Mouse (Mus musculus): Measurements from ENCODE around the gene Gabpa.

The Gabpa gene

DNA sequence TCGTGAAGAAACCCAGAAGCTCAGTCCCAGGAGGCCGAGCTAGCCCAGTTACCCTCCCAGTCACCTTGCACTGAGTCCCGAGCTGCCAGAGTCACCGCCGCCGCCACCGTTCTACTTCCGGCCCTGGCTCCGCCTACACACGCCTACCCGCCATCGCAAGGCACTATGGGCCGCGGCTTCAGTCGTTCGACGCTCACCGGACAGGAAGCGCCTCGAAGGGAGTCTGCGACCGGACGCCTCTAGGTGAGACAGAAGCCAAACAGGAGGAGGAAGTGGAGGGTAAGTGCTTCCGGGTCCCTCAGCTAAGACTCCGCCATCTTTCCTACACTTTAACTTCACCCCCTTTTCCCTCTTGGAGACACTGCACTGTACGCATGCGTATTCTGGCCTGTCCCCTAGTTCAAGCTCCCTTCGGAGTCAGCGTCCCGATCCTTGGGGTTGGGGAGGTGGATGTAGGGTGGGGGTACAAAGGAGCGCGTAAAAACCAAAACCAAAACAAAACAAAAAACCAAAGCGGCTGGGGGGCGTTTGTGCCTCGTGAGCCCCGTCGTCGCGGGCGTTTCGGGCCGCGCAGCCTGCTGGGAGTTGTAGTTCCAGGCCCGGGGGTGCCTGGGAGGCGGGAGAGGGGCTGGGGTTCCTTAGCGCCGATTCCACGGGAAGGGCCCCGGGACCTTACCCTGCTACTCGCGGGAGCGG, at the start of gene Gabpa:
TSS of gene Gabpa (plus strand) at position 181 of the 696 bp plus-strand sequence.
- peak; percentile 93 to 94 for DNase-seq (ENCODE audit: low spot score in 2 of 2)

DNA sequence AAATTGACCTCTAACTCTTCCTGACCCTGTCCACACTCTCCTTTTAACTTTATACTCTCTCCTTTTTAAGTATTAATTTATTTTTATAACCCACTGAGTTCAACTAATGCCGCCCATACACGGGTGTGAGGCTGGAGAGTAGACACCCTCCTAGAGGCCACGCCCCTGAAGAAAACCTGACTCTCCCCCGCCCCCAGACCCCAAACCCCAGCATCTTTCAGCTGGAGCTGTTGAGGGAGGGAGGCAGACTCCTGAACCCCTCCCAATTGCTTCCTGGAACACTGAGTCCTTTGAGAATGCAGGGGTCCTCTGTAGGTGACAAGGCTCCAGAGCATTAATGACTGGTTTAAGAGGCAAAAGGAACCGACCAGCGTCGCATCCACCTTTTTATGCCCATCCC, 49.8 kb upstream of the Gabpa start:
- no peak for DNase-seq (ENCODE audit: low spot score in 2 of 2)

DNA sequence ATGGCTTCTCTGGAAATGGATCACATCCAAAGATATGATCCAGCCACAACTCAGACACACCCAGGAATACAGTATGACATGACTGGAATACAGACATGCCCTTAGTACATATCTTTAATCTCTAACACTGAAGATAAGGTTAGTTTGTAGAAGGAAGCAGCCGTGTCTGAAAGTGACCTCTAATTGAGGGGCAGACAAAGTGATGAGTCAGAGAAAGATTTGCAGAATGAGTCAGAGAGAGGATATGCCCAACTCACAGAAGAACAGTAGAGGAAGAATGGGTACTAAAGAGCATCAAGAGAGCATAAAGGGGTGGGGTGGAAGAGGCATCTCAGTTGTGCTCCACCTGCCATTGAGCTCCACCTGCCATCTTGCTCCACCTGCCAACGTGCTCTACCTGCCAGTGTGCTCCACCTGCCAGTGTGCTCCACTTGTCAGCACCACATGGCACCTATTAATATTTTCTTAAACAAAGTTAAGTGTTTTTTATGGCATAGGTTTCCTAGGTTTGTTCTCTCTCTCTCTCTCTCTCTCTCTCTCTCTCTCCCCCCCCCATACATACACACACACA, 44.0 kb upstream of the Gabpa start:
- DNase-seq (ENCODE audit: low spot score in 2 of 2), result no peak

DNA sequence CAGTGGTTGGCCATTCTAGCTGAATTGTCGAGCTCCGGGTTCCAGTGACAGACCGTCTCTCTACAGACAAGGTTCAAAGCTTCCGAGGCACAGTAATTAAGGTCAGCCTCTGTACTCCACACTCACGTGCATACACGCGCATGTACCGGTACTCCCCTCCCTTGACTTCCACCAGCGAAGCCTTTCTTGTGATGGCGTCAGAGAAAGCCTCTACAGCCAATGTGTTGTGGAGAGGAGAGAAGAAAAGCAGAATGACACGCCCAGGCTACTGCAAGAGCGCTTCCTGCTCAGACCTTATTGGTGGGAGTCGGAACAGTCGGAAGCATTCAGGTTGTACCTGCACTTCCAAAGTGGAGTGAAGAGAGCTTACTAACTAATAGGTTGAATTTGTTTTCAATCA, 41.3 kb upstream of the Gabpa start:
- DNase-seq (ENCODE audit: low spot score in 2 of 2), result no peak

DNA sequence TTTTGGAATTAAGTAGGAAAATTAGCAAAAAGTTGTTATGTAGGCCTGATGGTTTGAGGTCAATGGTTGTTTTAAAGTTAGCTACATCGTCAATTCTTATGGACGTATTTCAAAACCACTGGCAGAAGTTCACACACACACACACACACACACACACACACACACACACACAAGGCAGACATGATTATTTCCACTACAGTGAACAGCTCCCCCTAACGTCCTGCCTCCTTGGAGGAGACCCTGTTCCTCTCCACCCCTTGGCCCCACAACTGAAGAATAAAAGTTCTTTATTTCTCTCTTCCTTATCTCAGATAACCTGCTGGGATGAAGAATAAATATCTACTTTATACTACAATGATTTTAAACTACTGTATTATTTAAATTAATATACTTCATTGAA, 39.4 kb upstream of the Gabpa start:
- DNase-seq (ENCODE audit: low spot score in 2 of 2), result no peak

DNA sequence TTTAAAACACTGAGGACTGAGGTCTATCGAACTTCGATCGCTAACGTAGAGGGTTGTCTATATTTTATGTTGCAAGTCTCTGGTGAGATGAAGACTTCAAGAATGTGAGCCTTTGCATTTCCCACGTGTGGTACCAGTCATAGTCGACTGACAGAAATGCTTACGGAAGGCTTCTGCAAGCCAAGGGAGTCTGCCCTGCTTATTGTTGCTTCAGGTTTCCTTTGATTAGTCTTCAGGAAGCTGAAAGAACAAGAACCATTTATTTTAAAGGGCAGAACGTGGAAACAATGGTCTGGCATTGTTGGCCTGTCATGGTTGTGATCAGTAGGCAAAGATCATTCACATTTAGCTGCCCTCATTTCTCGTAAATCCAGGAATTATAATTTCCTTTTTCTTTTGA, 38.0 kb upstream of the Gabpa start:
- DNase-seq (ENCODE audit: low spot score in 2 of 2), result no peak

DNA sequence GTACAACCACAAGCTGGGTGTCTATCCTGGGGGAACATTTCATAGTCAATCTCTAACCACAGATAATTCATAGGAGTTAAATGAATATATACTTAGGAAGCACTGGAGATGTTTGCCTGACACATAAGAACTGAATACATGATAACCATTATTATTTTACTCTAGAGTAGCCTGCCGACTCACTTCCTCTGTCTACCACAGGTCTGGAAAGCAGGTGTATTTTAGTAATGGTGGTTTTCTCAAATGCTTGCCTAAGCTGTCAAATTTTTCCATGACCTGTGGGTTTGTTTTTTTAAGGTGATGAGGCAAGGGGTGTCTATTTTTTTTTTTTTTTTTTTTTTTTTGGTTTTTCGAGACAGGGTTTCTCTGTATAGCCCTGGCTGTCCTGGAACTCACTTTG, 34.7 kb upstream of the Gabpa start:
- DNase-seq (ENCODE audit: low spot score in 2 of 2), result no peak

DNA sequence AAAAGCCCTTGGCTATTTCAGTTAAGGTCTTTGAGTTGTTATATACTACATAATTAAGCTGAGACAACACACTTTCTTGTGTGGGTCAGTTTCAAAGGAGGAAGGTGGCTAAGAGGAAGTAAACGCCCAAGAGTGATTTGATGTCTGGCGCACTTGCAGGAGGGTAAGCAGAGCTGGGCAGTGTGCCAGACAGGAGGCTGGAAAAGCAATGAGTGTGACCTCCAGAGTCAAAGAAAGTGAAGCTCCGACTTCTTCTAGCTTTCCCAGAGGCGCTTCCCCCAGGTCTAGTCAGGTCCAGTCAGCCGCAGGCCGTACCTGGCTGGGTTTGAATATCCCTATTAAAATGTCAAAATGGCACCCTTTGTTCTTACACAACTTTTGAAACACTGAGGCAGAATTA, 32.5 kb upstream of the Gabpa start:
- DNase-seq (ENCODE audit: low spot score in 2 of 2), result no peak

DNA sequence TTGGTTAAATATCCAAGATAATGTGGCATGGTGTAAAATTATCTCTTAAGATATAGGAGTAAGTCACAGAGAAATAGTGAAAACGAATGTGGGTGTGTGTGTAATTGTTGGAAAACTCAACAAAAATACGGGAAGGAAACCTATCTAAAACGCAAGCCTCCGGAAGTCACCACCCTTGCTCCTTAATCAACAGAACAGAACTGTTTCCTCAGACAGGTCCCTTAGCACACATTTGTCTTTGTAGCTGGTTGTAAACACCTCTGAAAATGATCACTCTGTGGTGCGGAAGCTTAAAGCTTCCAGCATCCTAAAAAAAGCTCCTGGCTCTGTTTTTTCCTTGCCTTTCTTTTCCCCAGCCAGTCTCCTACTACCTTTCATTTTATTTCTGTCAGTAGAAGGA, 29.9 kb upstream of the Gabpa start:
- DNase-seq (ENCODE audit: low spot score in 2 of 2), result no peak

DNA sequence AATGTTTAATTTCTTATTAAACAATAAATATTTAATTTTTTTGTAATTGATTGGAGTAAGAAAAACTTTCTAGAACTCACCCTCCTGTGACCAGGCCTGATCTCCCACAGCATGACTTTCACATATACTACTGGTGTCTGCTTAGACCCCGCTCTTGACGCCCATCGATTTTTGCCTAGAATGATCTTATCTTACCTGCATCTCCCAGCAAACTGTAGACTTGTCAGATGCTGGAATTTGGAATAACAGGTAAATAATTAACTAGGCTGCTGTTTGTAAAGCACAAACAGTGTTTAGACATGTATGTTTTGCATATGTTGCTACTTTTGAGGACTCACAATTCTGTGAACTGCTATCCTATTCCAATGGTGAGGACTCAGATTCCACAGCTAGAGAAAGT, 28.6 kb upstream of the Gabpa start:
- no peak for DNase-seq (ENCODE audit: low spot score in 2 of 2)

DNA sequence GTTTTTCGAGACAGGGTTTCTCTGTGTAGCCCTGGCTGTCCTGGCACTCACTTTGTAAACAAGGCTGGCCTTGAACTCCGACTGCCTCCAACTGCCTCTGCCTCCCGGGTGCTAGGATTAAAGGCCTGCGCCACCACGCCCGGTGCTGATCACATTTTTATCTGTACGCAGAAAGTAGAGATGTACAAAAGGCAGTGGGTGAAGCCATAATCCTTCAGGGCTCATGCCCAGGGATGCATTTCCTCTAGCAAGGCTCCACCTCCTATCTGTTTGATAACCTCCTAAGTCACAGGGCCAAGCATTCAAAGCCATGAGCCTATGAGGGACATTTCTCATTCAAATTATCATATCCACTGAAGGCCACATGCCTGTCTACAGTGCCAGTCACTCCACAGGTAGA, 26.9 kb upstream of the Gabpa start:
- no peak for DNase-seq (ENCODE audit: low spot score in 2 of 2)

DNA sequence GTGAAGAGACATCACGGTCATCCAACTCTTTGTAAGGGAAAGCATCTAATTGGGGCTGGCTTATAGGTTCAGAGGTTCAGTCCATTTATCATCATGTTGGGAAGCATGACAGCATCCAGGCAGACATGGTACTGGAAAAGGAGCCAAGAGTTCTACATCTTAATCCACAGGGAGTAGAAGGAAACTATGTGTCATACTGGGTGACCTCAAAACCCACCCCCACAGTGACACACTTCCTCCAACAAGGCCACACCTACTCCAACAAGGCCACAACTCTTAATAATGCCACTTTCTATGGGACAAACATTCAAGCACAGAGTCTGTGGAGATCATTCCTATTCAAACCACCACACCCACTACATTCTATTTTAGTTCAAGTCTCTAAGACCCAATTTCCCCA, 24.5 kb upstream of the Gabpa start:
- DNase-seq (ENCODE audit: low spot score in 2 of 2), result no peak

DNA sequence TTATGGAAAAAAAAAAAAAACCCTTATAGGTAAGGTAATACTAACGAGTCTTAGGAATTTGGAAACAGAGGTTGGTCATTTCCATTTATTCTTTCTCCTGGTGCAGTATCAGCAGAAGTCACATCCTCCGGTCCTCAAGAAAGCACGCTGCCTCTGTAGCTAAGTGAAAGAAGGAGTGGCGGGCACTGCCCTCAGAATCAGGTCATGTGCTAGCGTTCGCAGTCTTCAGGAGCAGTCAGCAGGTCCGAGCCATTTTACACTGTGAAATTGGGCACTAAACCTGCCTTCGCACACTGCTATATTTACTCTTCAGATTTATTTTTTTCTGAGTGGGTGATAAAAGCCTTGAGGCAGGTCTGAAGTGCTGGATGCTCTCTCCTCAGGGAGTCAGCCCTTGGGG, 20.9 kb upstream of the Gabpa start:
- no peak for DNase-seq (ENCODE audit: low spot score in 2 of 2)

DNA sequence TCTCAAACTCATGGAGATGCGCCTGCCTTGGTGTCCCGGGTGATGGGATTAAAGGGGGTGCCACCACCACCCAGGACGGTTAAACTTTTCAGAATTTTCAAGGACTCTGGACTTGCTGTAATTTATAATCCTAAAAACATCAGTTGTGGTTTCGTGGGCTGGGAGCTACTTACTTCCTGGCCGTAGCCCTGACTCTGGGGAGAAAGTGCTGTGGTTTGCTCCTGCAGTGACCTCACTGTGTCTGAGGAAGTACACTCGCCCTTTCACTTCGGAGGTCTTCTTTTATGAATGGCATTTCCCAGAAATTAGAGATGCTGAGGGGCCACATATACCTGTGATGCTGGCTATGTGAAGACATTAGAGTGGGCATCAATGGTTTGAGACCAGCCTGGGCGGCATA, 20.2 kb upstream of the Gabpa start:
- no peak for DNase-seq (ENCODE audit: low spot score in 2 of 2)

DNA sequence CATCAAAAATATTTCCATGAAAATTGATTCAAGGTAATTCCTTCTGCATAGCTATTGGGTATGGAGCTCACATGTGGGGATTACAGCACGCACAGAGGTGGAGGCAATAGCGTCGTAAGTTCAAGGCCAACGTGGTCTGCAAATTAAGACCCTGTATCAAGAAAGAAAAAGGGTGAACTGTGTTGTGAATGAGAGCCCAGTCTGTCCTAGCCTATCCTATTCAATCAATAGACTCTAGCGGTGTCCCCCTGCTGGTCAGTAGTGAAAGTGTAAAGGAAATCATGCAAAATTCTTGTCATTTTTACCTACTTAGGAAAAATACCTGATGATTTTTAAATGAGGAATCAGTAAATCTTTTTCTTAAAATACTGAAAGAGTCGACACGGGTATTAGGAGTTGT, 17.3 kb upstream of the Gabpa start:
- DNase-seq (ENCODE audit: low spot score in 2 of 2), result no peak

DNA sequence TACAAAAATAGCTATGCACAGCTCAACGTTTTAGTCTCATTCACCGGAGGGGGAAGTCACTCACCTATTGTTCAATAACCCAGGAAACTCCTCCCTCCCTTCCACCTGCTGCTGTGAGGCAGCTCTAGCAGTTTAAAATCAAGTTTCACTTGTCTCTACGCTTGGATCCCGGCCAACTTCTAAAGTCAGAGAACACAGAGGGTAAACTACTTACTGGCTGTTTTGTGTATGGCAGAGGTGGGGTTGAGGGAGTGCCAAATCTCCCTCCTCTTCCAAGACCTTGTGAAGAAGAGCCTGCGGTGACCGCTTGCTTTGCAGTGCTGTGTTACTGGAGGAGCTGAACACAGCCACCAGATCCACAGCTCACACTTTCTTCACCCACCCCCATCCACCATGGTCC, 9.7 kb upstream of the Gabpa start:
- DNase-seq (ENCODE audit: low spot score in 2 of 2), result no peak

DNA sequence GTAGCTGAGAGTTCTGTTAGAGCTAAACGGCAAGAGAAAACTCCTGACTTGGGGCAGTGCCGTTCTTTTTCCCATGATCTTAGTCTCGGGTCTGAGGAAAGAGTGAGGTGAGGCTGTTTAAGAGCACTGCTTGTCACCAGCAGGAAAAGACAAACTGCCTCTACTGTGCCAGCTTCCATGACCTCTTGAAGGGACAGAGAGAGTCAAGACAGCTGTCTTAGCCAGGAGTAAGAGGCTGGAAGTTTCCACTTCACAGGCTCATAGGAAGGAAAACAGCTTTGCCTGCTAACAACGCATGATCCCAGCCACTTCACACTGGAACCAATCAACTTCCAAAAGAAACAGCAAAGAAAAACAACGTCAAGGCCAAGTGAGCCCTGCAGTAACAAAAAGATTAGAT, 3.0 kb upstream of the Gabpa start:
- DNase-seq (ENCODE audit: low spot score in 2 of 2), result no peak

DNA sequence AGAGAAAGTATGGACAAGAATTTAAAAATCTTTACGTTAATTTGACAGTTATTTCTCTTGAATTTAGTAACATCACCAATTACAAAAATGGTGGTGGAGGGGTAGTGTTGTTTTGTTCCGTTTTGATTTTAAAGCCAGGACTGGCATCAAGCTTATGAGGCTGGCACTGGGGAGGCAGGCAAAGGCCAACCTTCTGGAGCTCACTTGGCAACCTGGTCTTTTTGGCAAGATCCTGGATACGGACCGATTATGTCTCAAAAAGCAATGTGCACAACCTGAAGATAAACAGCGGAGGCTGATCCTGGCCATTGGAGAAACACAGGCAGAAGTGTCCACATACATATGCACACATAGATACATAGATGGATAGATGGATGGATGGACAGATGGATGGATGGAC, 2.0 kb upstream of the Gabpa start:
- DNase-seq (ENCODE audit: low spot score in 2 of 2), result no peak

DNA sequence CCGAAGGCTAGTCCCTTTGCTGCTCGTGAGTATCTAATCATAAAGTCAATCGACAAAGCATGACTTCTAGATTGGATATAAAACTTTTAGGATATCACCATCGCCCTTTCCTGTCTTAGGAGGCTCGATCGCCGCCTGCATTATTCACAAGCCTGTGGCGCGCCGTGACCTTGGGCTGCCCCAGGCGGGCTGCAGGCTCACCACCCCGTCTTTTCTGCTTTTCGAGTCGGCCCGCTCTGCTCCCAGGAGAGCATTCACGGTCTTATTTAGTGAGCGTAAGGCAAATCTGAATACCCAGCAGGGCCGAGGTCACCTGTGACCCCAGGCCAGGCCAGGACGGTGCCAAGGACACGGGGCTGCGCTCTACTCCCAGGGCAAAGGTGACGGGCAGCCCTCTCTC, 381 bp upstream of the Gabpa start:
- no peak for DNase-seq (ENCODE audit: low spot score in 2 of 2)

DNA sequence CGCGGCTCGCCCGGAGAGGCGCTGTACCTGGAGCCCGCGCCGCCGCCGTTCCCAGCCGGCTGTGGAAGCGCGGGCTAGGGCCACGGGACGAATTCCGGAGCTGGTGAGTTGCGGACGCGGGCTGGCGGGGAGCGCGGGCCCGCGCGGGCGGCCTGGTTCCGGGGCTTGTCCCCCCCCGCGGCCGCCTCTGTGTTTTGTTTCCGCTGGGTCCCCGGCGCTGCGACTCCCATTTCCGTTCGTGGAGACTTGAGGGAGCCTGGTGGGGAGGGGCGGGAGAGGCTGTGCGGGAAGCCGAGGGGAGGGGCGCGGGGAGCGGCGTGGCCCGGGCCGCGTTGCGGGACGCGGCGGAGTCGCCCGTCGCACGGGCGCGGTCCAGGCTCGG, 707 bp downstream of the Gabpa start, which contains the start of gene Atp5j:
TSS of gene Atp5j (minus strand) at position 185 of the 382 bp plus-strand sequence.
- peak; percentile 85 to 86 for DNase-seq (ENCODE audit: low spot score in 2 of 2)

DNA sequence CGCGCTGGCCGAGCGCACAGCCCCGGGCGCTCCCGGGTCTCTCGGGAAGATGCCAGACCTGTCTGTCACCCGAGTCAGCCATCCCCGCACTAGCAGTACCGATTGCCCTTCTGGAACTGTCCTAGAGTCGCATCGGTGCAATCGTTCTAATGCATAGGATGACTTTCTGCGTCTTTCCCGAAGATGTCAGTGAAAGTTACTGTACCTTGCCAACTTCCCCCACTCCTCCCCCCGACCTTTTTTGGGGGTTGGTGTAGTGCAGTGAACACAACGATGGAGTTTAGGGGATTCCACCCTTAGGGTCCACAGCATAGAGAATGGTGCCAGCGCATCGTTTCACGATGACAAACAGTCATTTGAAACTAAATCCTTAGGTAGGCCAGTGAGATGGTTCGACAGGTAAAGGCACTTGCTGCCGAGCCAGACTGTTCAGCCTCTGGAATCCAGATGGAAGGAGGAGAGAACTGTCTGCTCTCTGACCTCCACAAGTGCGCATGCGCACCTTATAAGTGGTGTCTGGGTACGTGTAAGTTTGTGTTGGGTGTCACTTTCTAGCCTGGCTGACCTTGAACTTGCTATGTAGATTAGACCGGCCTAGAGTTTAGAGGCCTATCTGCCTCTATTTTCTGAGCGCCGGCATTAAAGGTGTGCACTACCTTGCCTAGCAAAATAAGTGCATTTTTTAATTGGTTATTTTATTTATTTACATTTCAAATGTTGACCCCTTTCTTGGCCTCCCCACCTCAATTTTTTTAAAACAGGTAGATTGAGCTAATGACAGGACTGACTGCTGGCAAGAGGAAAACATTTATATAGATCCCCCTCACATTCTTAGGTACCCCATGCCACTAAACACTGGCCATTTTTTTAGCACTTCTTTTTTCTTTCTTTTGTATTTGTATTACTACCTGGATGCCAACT, 1.4 kb downstream of the Gabpa start:
- peak in 1 of 2 experiments; percentile 18 for DNase-seq (ENCODE audit: low spot score in 2 of 2)

DNA sequence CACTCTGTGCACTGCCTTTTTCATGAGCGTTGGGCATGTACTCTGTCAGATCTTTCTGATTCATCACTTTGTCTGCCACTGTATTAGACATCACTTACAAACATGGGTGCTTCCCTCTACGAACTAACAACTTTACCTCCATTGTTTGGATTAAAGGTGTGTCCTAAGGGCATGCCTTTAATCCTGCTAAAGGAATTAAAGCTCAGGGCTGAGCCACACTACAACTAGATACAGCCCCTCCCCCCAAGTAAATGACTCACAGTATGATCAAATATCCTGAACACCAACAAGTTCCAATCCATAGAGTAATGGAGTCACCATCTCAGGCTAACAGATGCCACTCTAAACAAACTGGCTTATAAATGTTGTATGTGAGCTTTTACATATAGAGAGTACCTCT, 3.9 kb downstream of the Gabpa start:
- no peak for DNase-seq (ENCODE audit: low spot score in 2 of 2)

DNA sequence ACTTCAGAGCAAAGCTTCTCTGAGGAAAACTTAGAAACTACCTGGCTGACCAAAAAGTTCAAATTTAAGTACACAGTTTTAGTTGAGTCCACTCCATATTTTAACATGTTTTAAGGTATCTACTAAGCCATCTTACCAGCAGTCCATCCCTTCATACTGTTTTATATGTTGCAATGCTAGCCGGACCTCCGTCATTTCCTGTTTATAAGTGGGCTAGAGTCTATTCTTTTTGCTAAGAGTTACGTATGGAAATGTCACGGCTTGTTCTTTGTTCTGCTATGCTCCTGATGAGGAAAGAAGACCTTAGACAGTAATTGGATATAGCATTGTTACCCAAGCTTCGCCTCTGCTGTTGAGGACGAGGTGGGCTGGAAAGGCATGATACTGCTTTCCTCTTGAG, 18.8 kb downstream of the Gabpa start:
- DNase-seq (ENCODE audit: low spot score in 2 of 2), result no peak

All from right cerebral cortex, postnatal 36 days (tissue).